Mouse (Mus musculus) bone marrow, adult 2 months (tissue): ENCODE measurements around the gene Vti1a. TPM values are rescaled to one million over a fixed set of nuclear protein-coding genes. Genes with fewer than 3 reads are reported as not detected.

ENCODE experiments used
- H3K27ac ChIP-seq: fragments of 200-500 bp; 2 replicates; pipeline ENCODE4 v1.5.1; 2012; ENCODE audit warnings: low read depth, mild to moderate bottlenecking, control low read depth, inconsistent platforms, low read length; ENCODE audit not compliant: control insufficient read depth, poor library complexity, insufficient read depth
- H3K4me1 ChIP-seq: fragments of 200-500 bp; 2 replicates; pipeline ENCODE4 v1.6.1; 2011; ENCODE audit warnings: low read length; ENCODE audit not compliant: control insufficient read depth, insufficient read depth
- H3K4me3 ChIP-seq: fragments of 200-500 bp; replicated peaks from 2 replicates; pipeline ENCODE3; 2011; ENCODE audit warnings: mild to moderate bottlenecking, low read depth, low read length, control low read depth; ENCODE audit not compliant: control insufficient read depth
- CTCF ChIP-seq: fragments of 200-500 bp; IDR thresholded peaks from 2 replicates; pipeline ENCODE4 v1.5.1; 2011; ENCODE audit warnings: low read length, control low read depth; ENCODE audit not compliant: control insufficient read depth, insufficient read depth
- POLR2A ChIP-seq: fragments of 200-500 bp; IDR thresholded peaks from 2 replicates; pipeline ENCODE4 v1.6.1; 2011; ENCODE audit warnings: low read depth, mild to moderate bottlenecking, control low read depth, low read length, borderline replicate concordance; ENCODE audit not compliant: control insufficient read depth
- WGBS: fragments of 180-500 bp; shearing (Covaris S2); methylation state at CpG from one replicate; pipeline ENCODE4 v1.1.7; 2018; 5-methylcytosine and 5-hydroxymethylcytosine counted together
- polyA plus RNA-seq: library from polyadenylated mRNA; stranded (reverse); fragments of >200 nt; gene quantifications from 2 replicates; pipeline ENCODE4 v1.2.4, GENCODE M21; 2011; ENCODE audit warnings: low replicate concordance; ENCODE audit not compliant: missing spikeins, insufficient read depth, insufficient read length

Gene Vti1a
- polyA plus RNA-seq, 1 experiment, result 11.4 TPM

GRCm38 (mm10) chr19:55563148-55563651, 247.1 kb downstream of the Vti1a start:
- Histone ChIP-seq H3K27ac (no peak overlapping the region), H3K4me1 (no peaks in the 10 kb centered on the region; the same call in 1 of the 2 replicates), H3K4me3 (no peak overlapping the region)
- 73% methylated on average over 15 of the region's 15 CpGs for WGBS
- TF ChIP-seq POLR2A (no peak), CTCF (no peak)

GRCm38 (mm10) chr19:55564104-55564938, 248.2 kb downstream of the Vti1a start:
- WGBS, result 76% methylated on average over 13 of the region's 13 CpGs
- TF ChIP-seq CTCF, result no peak
- no peak for TF ChIP-seq POLR2A
- Histone ChIP-seq H3K4me1 (no peaks in the 10 kb centered on the region; the same call in 1 of the 2 replicates), H3K4me3 (no peak overlapping the region), H3K27ac (no peak overlapping the region)

GRCm38 (mm10) chr19:55565111-55565510, 249.0 kb downstream of the Vti1a start:
- no peaks in the 10 kb centered on the region; the same call in 1 of the 2 replicates for H3K4me1 ChIP-seq
- H3K4me3 ChIP-seq, result no peak overlapping the region
- 86% methylated on average over 11 of the region's 11 CpGs for whole genome bisulfite sequencing
- no peak overlapping the region for H3K27ac ChIP-seq
- TF ChIP-seq CTCF (no peak), POLR2A (no peak)

GRCm38 (mm10) chr19:55565523-55566369, 249.7 kb downstream of the Vti1a start:
- Histone ChIP-seq H3K27ac (no peak overlapping the region), H3K4me1 (no peaks in the 10 kb centered on the region; the same call in 1 of the 2 replicates), H3K4me3 (no peak overlapping the region)
- TF ChIP-seq CTCF, result no peak
- TF ChIP-seq POLR2A, result no peak
- 26% methylated on average over 6 of the region's 6 CpGs for WGBS

- WGBS, result 58% methylated on average over 7 of the region's 7 CpGs
- no peaks in the 10 kb centered on the region; the same call in 1 of the 2 replicates for H3K4me1 ChIP-seq
- TF ChIP-seq POLR2A, result no peak
- TF ChIP-seq CTCF, result no peak
- no peak overlapping the region for H3K27ac ChIP-seq
- no peak overlapping the region for H3K4me3 ChIP-seq
These were observed 253.0 kb downstream of the Vti1a start for GRCm38 (mm10) chr19:55569114-55569513.

- no peak for TF ChIP-seq CTCF
- no peak for TF ChIP-seq POLR2A
- Histone ChIP-seq H3K4me3 (no peak overlapping the region), H3K4me1 (no peaks in the 10 kb centered on the region; the same call in 1 of the 2 replicates), H3K27ac (no peak overlapping the region)
- WGBS, result 37% methylated on average over 12 of the region's 12 CpGs
These were observed 253.8 kb downstream of the Vti1a start for GRCm38 (mm10) chr19:55569894-55570293.

GRCm38 (mm10) chr19:55570520-55571296, 254.6 kb downstream of the Vti1a start:
- 89% methylated on average over 9 of the region's 9 CpGs for WGBS
- TF ChIP-seq CTCF (no peak), POLR2A (no peak)
- H3K4me1 ChIP-seq, result no peaks in the 10 kb centered on the region; the same call in 1 of the 2 replicates
- no peak overlapping the region for H3K27ac ChIP-seq
- H3K4me3 ChIP-seq, result no peak overlapping the region

- no peaks in the 10 kb centered on the region; the same call in 1 of the 2 replicates for H3K4me1 ChIP-seq
- TF ChIP-seq CTCF, result no peak
- no peak for TF ChIP-seq POLR2A
- 74% methylated on average over 8 of the region's 8 CpGs for WGBS
These were observed 255.4 kb downstream of the Vti1a start for GRCm38 (mm10) chr19:55571486-55571885.

More at GRCm38 (mm10) chr19:55571486-55571885, 255.4 kb downstream of the Vti1a start:
- no peak overlapping the region for H3K4me3 ChIP-seq
- H3K27ac ChIP-seq, result no peak overlapping the region
